Mouse (Mus musculus): Measurements from ENCODE around the gene Slc46a3.

Gene Slc46a3

DNA sequence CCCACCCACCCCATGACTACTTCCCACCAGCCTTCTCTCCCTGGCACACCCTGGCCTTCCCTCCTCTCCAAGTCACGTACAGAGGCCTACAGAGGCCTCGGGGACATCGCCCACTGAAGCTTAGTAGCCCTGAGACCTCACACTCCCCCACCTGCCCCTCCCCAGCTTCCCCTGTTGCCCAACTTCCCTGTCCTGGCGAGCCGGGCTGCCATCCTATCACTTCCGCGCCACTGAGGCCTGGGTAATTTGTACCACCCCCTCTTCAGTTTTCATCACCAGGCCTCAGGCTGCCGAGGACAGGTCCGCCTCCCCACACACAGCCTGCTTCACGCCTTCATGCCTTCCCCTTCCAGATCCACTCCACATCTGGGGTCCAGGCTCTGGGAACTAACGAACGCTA is 55.2 kb downstream of the Slc46a3 start:
- no peak for DNase-seq

DNA sequence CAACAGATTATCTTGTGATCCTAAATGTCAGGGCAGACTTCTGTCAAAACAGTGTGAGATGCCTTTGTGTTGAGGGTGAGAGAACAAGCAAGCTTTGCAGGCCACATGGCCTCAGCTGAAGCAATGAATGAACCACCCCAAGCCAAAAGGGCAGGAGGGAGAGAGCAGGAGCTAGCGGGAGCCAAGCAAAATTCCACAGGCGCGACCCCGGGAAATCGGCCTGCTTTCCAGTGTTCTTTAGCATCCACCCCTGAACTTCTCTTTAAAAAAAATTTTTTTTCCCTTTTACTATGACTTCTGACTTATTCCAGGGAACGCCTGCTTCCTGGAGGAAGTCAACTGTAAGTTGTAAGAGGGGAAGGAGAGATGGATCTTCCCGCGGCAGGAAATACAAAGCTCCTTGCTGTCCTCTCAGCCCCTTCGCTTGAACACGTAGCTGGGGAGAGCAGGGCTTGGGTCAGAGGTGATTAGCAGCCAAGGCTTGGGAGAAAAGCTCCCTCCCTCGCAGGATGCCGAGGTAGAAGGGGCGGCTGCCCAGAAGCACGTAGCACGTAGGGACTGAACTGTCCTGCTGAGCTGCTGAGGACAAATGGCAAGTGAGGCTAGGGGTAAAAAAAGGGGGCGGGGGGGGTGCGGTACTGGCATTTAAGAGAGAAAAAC is 59.6 kb downstream of the Slc46a3 start:
- no peak for DNase-seq

GRCm38 (mm10) chr5:147832842-147833241 is 61.8 kb downstream of the Slc46a3 start:
- no peak for DNase-seq

- DNase-seq = no peak
Measured at GRCm38 (mm10) chr5:147828846-147829245, 65.8 kb downstream of the Slc46a3 start.
